Mouse (Mus musculus) hindbrain, embryonic 13.5 days (tissue): ENCODE results near the gene Eral1. TPM values are rescaled to one million over a fixed set of nuclear protein-coding genes. Genes with fewer than 3 reads are reported as not detected.
A peak's percentile ranks its signal among the peaks of the same experiment; 100 is the strongest.

Experiments
- ATAC-seq: fragments of 200-750 bp; cut with Nextera tagmentation; 2 replicates; pipeline ENCODE4 v1.8.0; 2017; ENCODE audit warnings: moderate TSS enrichment; ENCODE audit not compliant: low FRiP score
- H3K27ac ChIP-seq: fragments of 300-500 bp; sonication (generic); 2 replicates; pipeline ENCODE4 v1.5.1; 2015; ENCODE audit warnings: inconsistent platforms, mild to moderate bottlenecking, moderate library complexity
- H3K27me3 ChIP-seq: fragments of 300-500 bp; sonication (generic); 2 replicates; pipeline ENCODE4 v1.6.1; 2015; ENCODE audit warnings: mild to moderate bottlenecking, inconsistent platforms
- H3K36me3 ChIP-seq: fragments of 300-500 bp; sonication (generic); 2 replicates; pipeline ENCODE4 v1.6.1; 2015; ENCODE audit warnings: mild to moderate bottlenecking, inconsistent platforms
- H3K4me1 ChIP-seq: fragments of 300-500 bp; sonication (generic); replicated peaks from 2 replicates; pipeline ENCODE4 v1.6.1; 2015; ENCODE audit warnings: inconsistent platforms
- H3K4me2 ChIP-seq: fragments of 300-500 bp; sonication (generic); 2 replicates; pipeline ENCODE4 v1.6.1; 2015; ENCODE audit warnings: inconsistent platforms, mild to moderate bottlenecking, moderate library complexity
- H3K4me3 ChIP-seq: fragments of 300-500 bp; sonication (generic); 2 replicates; pipeline ENCODE4 v1.5.1; 2015; ENCODE audit warnings: mild to moderate bottlenecking, inconsistent platforms
- H3K9ac ChIP-seq: fragments of 300-500 bp; sonication (generic); 2 replicates; pipeline ENCODE4 v1.6.1; 2015; ENCODE audit warnings: mild to moderate bottlenecking, inconsistent platforms
- H3K9me3 ChIP-seq: fragments of 300-500 bp; sonication (generic); 2 replicates; pipeline ENCODE4 v1.6.1; 2016; ENCODE audit warnings: inconsistent platforms
- WGBS: fragments of 180-500 bp; shearing (Covaris S2); methylation state at CpG from one replicate; pipeline ENCODE4 v1.1.7; 2015; 5-methylcytosine and 5-hydroxymethylcytosine counted together
- polyA plus RNA-seq: library from polyadenylated mRNA; unstranded; fragments of >200 nt; fragmentation: Nextera tagmentation; extraction: Ambion mirVana; gene quantifications from 2 replicates; pipeline ENCODE4 v1.2.1, GENCODE M21; 2015

Gene Eral1
- polyA plus RNA-seq, 1 experiment from 2014 or later, result 31.5 TPM

- Histone ChIP-seq H3K4me2 (no peak overlapping the region), H3K4me3 (no peak overlapping the region), H3K27me3 (no peaks in the 10 kb centered on the region), H3K27ac (0 out of 2 replicates have a peak overlapping the region, but pooled peaks have one; percentile 97), H3K9ac (no peak overlapping the region), H3K9me3 (no peaks in the 10 kb centered on the region), H3K4me1 (peaks cover 49% of the 10 kb centered on the region), H3K36me3 (no peaks in the 10 kb centered on the region)
- no peak for ATAC-seq
- 81% methylated on average over 2 of the region's 2 CpGs for WGBS
Observed at GRCm38 (mm10) chr11:78113616-78114015, 33.4 kb upstream of the Eral1 start.

GRCm38 (mm10) chr11:78104501-78104900, 24.3 kb upstream of the Eral1 start:
- H3K4me1 ChIP-seq, result peaks cover 3% of the 10 kb centered on the region
- 94% methylated on average over 5 of the region's 5 CpGs for WGBS
- no peak overlapping the region for H3K9ac ChIP-seq
- no peaks in the 10 kb centered on the region for H3K9me3 ChIP-seq
- no peak overlapping the region for H3K4me3 ChIP-seq
- H3K36me3 ChIP-seq, result peaks cover 34% of the 10 kb centered on the region
- no peak overlapping the region for H3K27ac ChIP-seq
- no peak overlapping the region for H3K4me2 ChIP-seq
- no peaks in the 10 kb centered on the region for H3K27me3 ChIP-seq
- no peak for ATAC-seq

GRCm38 (mm10) chr11:78102958-78103747, 23.0 kb upstream of the Eral1 start:
- WGBS, result 72% methylated on average over 5 of the region's 5 CpGs
- Histone ChIP-seq H3K36me3 (peaks cover 34% of the 10 kb centered on the region), H3K27me3 (no peaks in the 10 kb centered on the region), H3K9ac (no peak overlapping the region), H3K4me2 (no peak overlapping the region), H3K4me1 (peaks cover 6% of the 10 kb centered on the region; the same call in 1 of the 2 replicates), H3K4me3 (no peak overlapping the region), H3K27ac (no peak overlapping the region), H3K9me3 (no peaks in the 10 kb centered on the region)
- no peak for ATAC-seq

GRCm38 (mm10) chr11:78102142-78102541, 22.0 kb upstream of the Eral1 start:
- no peak for ATAC-seq
- Histone ChIP-seq H3K4me1 (peaks cover 15% of the 10 kb centered on the region), H3K9me3 (no peaks in the 10 kb centered on the region), H3K4me2 (no peak overlapping the region), H3K9ac (no peak overlapping the region), H3K4me3 (no peak overlapping the region), H3K36me3 (peaks cover 25% of the 10 kb centered on the region), H3K27ac (no peak overlapping the region), H3K27me3 (no peaks in the 10 kb centered on the region)
- WGBS, result 87% methylated on average over 5 of the region's 5 CpGs

- no peak for ATAC-seq
- Histone ChIP-seq H3K27ac (no peak overlapping the region), H3K9ac (no peak overlapping the region), H3K27me3 (no peaks in the 10 kb centered on the region), H3K36me3 (peaks cover 13% of the 10 kb centered on the region), H3K4me2 (no peak overlapping the region), H3K4me1 (peaks cover 27% of the 10 kb centered on the region), H3K4me3 (no peak overlapping the region), H3K9me3 (no peaks in the 10 kb centered on the region)
- 90% methylated on average over 11 of the region's 11 CpGs for WGBS
Observed at GRCm38 (mm10) chr11:78100746-78101145, 20.6 kb upstream of the Eral1 start.

GRCm38 (mm10) chr11:78097077-78097476, 16.9 kb upstream of the Eral1 start:
- no peaks in the 10 kb centered on the region for H3K9me3 ChIP-seq
- no peak overlapping the region for H3K27ac ChIP-seq
- no peak for ATAC-seq
- peak overlapping the region; percentile 56; the same call in 1 of the 2 replicates for H3K9ac ChIP-seq
- 63% methylated on average over 3 of the region's 3 CpGs for WGBS
- H3K4me2 ChIP-seq, result peak overlapping the region; percentile 80
- H3K4me1 ChIP-seq, result peaks cover 37% of the 10 kb centered on the region
- peaks cover 11% of the 10 kb centered on the region for H3K36me3 ChIP-seq
- no peaks in the 10 kb centered on the region for H3K27me3 ChIP-seq
- peak overlapping the region; percentile 22 for H3K4me3 ChIP-seq

GRCm38 (mm10) chr11:78095144-78095516, 14.9 kb upstream of the Eral1 start:
- ATAC-seq, result no peak
- Histone ChIP-seq H3K9ac (peak overlapping the region; percentile 90), H3K4me2 (peak overlapping the region; percentile 80), H3K27ac (peak overlapping the region; percentile 89), H3K27me3 (no peaks in the 10 kb centered on the region), H3K9me3 (no peaks in the 10 kb centered on the region), H3K36me3 (no peaks in the 10 kb centered on the region), H3K4me3 (peak overlapping the region; percentile 76), H3K4me1 (peaks cover 33% of the 10 kb centered on the region)
- WGBS, result 27% methylated on average over 5 of the region's 5 CpGs

- H3K9me3 ChIP-seq, result no peaks in the 10 kb centered on the region
- peak within 1 kb of the TSS; percentile 76 for H3K4me3 ChIP-seq
- peak within 1 kb of the TSS; percentile 89 for H3K27ac ChIP-seq
- peaks cover 33% of the 10 kb centered on the region for H3K4me1 ChIP-seq
- peak; percentile 94 for ATAC-seq
- H3K27me3 ChIP-seq, result no peaks in the 10 kb centered on the region
- H3K4me2 ChIP-seq, result peak within 1 kb of the TSS; percentile 80
- WGBS, result under 1% methylated on average over 38 of the region's 38 CpGs
- H3K36me3 ChIP-seq, result no peaks in the 10 kb centered on the region
- H3K9ac ChIP-seq, result peak within 1 kb of the TSS; percentile 90
Observed at GRCm38 (mm10) chr11:78094504-78095143, 14.4 kb upstream of the Eral1 start, which contains the start of gene Fam222b. Fam222b (plus strand) TSS chr11:78094660.

- Histone ChIP-seq H3K4me1 (peaks cover 33% of the 10 kb centered on the region), H3K27ac (peak overlapping the region; percentile 89), H3K9ac (peak overlapping the region; percentile 90), H3K27me3 (no peaks in the 10 kb centered on the region), H3K9me3 (no peaks in the 10 kb centered on the region), H3K4me3 (peak overlapping the region; percentile 76), H3K36me3 (no peaks in the 10 kb centered on the region), H3K4me2 (peak overlapping the region; percentile 80)
- WGBS, result 54% methylated on average over 11 of the region's 11 CpGs
- ATAC-seq, result 0 out of 2 replicates have a peak, but pooled peaks have one; percentile 16
Observed at GRCm38 (mm10) chr11:78094137-78094503, 13.9 kb upstream of the Eral1 start.

GRCm38 (mm10) chr11:78087756-78088281, 7.6 kb upstream of the Eral1 start:
- Histone ChIP-seq H3K27me3 (peaks cover 6% of the 10 kb centered on the region; the same call in 1 of the 2 replicates), H3K4me3 (no peak overlapping the region), H3K4me2 (no peak overlapping the region), H3K27ac (no peak overlapping the region), H3K9ac (no peak overlapping the region), H3K9me3 (no peaks in the 10 kb centered on the region), H3K36me3 (no peaks in the 10 kb centered on the region), H3K4me1 (no peaks in the 10 kb centered on the region)
- no peak for ATAC-seq
- WGBS, result 91% methylated on average over 5 of the region's 5 CpGs

- no peak for ATAC-seq
- 86% methylated on average over 4 of the region's 4 CpGs for WGBS
- Histone ChIP-seq H3K4me2 (no peak overlapping the region), H3K9ac (no peak overlapping the region), H3K27ac (no peak overlapping the region), H3K9me3 (no peaks in the 10 kb centered on the region), H3K4me3 (no peak overlapping the region), H3K4me1 (no peaks in the 10 kb centered on the region), H3K36me3 (no peaks in the 10 kb centered on the region), H3K27me3 (peaks cover 6% of the 10 kb centered on the region; the same call in 1 of the 2 replicates)
Observed at GRCm38 (mm10) chr11:78086925-78087479, 6.8 kb upstream of the Eral1 start.

GRCm38 (mm10) chr11:78083595-78083994, 3.4 kb upstream of the Eral1 start:
- no peak for ATAC-seq
- no peak overlapping the region for H3K4me3 ChIP-seq
- no peaks in the 10 kb centered on the region for H3K9me3 ChIP-seq
- WGBS, result 89% methylated on average over 1 of the region's 1 CpGs
- H3K4me1 ChIP-seq, result peaks cover 16% of the 10 kb centered on the region
- H3K27me3 ChIP-seq, result peaks cover 6% of the 10 kb centered on the region; the same call in 1 of the 2 replicates
- H3K36me3 ChIP-seq, result no peaks in the 10 kb centered on the region
- H3K27ac ChIP-seq, result no peak overlapping the region
- H3K9ac ChIP-seq, result no peak overlapping the region
- no peak overlapping the region for H3K4me2 ChIP-seq
